Mouse (Mus musculus) lung, embryonic 14.5 days (tissue): ENCODE measurements around the gene Myo15. TPM values are rescaled to one million over a fixed set of nuclear protein-coding genes. Genes with fewer than 3 reads are reported as not detected.

ENCODE experiments used
- ATAC-seq: fragments of 200-750 bp; cut with Nextera tagmentation; 2 replicates; pipeline ENCODE4 v1.8.0; 2017; ENCODE audit warnings: mild to moderate bottlenecking, moderate TSS enrichment, moderate library complexity; ENCODE audit not compliant: insufficient read depth
- DNase-seq: peaks from one replicate; pipeline ENCODE4 v3.0.0-alpha.2; 2015
- H3K27ac ChIP-seq: fragments of 300-500 bp; sonication (generic); 2 replicates; pipeline ENCODE4 v1.5.1; 2014; ENCODE audit warnings: low read depth, mild to moderate bottlenecking, moderate library complexity
- H3K27me3 ChIP-seq: fragments of 300-500 bp; sonication (generic); 2 replicates; pipeline ENCODE4 v1.6.1; 2014; ENCODE audit warnings: low read length, control low read depth; ENCODE audit not compliant: insufficient read depth
- H3K36me3 ChIP-seq: fragments of 300-500 bp; sonication (generic); 2 replicates; pipeline ENCODE4 v1.6.1; 2014; ENCODE audit warnings: control low read depth; ENCODE audit not compliant: insufficient read depth
- H3K4me1 ChIP-seq: fragments of 300-500 bp; sonication (generic); 2 replicates; pipeline ENCODE4 v1.6.1; 2014; ENCODE audit warnings: antibody characterized with exemption, control low read depth; ENCODE audit not compliant: insufficient read depth
- H3K4me2 ChIP-seq: fragments of 300-500 bp; sonication (generic); 2 replicates; pipeline ENCODE4 v1.6.1; 2014; ENCODE audit warnings: mild to moderate bottlenecking
- H3K4me3 ChIP-seq: fragments of 300-500 bp; sonication (generic); 2 replicates; pipeline ENCODE4 v1.5.1; 2014; ENCODE audit warnings: low read depth, low read length
- H3K9ac ChIP-seq: fragments of 300-500 bp; sonication (generic); 2 replicates; pipeline ENCODE4 v1.6.1; 2014
- H3K9me3 ChIP-seq: fragments of 300-500 bp; sonication (generic); 2 replicates; pipeline ENCODE4 v1.6.1; 2016; ENCODE audit warnings: low read depth, low read length, control low read depth
- CTCF ChIP-seq: IDR thresholded peaks from 2 replicates; pipeline ENCODE4 v1.5.1; 2016; ENCODE audit warnings: antibody characterized with exemption, low read depth
- WGBS: fragments of 180-500 bp; shearing (Covaris S2); extraction: QIAGEN DNeasy Blood & Tissue Kit; methylation state at CpG from one replicate; pipeline ENCODE4 v1.1.7; 2014; 5-methylcytosine and 5-hydroxymethylcytosine counted together
- polyA plus RNA-seq: library from polyadenylated mRNA; unstranded; fragments of >200 nt; fragmentation: Nextera tagmentation; extraction: Ambion mirVana; gene quantifications from 2 replicates; pipeline ENCODE4 v1.2.1, GENCODE M21; 2014

The Myo15 gene
- 0.03 and 0.08 TPM in 2 replicates for polyA plus RNA-seq

DNA sequence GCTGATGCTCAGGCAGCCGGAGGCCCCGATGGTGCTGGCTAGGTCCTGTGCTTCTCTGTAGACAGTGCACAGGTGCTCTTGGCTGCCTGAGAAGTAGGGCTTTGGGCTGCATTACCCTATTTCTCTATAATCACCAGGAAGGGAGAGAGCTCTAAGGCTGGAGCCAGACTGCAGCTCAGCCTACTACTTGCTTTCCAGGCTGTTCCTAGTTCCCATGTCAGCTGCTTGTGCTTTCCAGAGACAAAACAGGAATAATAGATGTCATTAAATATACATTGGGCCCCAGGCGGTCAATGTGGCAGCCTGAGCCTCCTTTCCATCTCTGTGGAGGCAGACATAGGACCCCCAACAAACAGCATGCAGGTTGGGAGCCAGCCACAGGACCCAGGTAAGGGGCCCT is at the start of gene Myo15:
Gene Myo15, plus strand, starts transcription at position 301 of the 400 bp plus-strand sequence.
- ATAC-seq (no peak), DNase-seq (no peak)
- H3K4me1 ChIP-seq: no peaks in the 10 kb centered on the region
- H3K36me3 ChIP-seq: peaks cover 56% of the 10 kb centered on the region
- H3K4me2 ChIP-seq: no peak within 1 kb of the TSS
- H3K9ac ChIP-seq: no peak within 1 kb of the TSS
- H3K27ac ChIP-seq: no peak within 1 kb of the TSS
- no peaks in the 10 kb centered on the region for H3K9me3 ChIP-seq
- H3K27me3 ChIP-seq: no peaks in the 10 kb centered on the region
- 90% methylated on average over 3 of the region's 3 CpGs for WGBS
- no peak within 1 kb of the TSS for H3K4me3 ChIP-seq
- no peak for TF ChIP-seq CTCF

DNA sequence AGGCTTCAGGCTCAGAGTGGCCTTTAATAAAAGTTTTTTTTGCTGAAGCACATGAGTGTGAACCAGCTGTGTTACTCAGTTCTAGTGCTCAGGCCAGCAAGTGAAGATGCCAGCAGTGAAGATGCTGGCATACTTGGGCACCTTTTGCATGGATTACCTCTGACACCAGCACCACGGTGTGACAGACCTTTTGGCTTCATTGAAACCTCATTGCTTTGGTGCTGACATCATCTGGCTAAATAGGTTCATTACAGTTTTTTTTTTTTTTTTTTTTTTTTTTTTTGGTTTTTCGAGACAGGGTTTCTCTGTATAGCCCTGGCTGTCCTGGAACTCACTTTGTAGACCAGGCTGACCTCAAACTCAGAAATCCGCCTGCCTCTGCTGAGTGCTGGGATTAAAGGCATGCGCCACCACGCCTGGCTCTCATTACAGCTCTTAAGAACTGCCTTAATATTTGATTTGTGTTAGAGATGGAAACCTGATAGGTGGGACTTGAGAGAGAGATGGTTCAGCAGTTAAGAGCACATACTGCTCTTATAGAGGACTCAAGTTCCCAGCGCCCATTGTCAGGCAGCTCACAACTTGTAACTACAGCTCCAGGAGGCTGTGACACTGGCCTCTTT is 47.0 kb upstream of the Myo15 start:
- ATAC-seq (no peak), DNase-seq (peak; percentile 13)
- no peak overlapping the region for H3K9ac ChIP-seq
- H3K4me1 ChIP-seq: peaks cover 7% of the 10 kb centered on the region; the same call in 1 of the 2 replicates
- peaks cover 13% of the 10 kb centered on the region; the same call in 1 of the 2 replicates for H3K36me3 ChIP-seq
- no peak overlapping the region for H3K4me2 ChIP-seq
- no peak for TF ChIP-seq CTCF
- no peaks in the 10 kb centered on the region for H3K27me3 ChIP-seq
- no peak overlapping the region for H3K27ac ChIP-seq
- no peak overlapping the region for H3K4me3 ChIP-seq
- 61% methylated on average over 5 of the region's 6 CpGs for whole genome bisulfite sequencing
- no peaks in the 10 kb centered on the region for H3K9me3 ChIP-seq

DNA sequence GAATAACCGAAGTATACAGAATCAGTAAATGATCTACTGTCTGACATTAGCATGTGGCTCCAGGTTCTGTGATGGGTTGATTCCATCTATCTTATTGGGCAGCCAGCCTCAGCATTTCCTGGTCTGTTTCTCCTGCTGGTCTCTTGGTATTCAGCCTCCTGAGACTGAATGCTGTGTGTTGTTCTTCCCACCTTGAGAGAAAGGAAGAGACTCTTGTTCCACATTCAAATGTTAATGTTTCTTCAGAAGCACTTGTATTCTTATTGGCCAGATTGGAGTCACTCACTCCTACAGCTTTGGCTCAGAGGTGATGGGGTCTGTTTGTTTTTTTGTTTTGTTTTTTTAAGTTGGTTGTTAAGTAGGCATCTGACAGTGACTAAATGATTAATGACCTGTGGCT is 46.1 kb upstream of the Myo15 start:
- Histone ChIP-seq H3K27me3 (no peaks in the 10 kb centered on the region), H3K27ac (no peak overlapping the region), H3K9me3 (no peaks in the 10 kb centered on the region), H3K4me2 (no peak overlapping the region), H3K36me3 (peaks cover 19% of the 10 kb centered on the region; the same call in 1 of the 2 replicates), H3K9ac (no peak overlapping the region), H3K4me3 (no peak overlapping the region), H3K4me1 (peaks cover 7% of the 10 kb centered on the region; the same call in 1 of the 2 replicates)
- ATAC-seq (no peak), DNase-seq (no peak)
- TF ChIP-seq CTCF: no peak
- 80% methylated on average over 1 of the region's 1 CpGs for WGBS

DNA sequence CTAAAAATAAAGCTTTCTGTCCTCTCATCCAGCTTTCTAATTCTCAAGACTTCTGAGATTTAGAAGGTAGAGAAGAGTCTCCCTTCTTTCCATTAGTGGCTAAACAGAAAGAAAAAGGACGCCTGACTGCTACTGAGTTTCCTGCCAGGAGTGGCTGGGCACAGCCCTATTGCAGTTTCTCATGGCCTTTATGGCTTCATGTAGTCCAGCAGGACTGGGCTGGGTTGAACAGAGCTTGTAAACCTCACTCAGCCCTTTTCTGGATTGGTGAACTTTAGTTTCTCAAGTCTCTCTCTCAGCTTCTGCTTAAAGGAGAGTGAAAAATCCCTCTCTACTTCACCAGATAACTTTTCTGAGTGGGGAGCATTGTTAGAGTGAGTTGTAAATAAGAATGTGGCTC is 42.7 kb upstream of the Myo15 start:
- H3K9ac ChIP-seq: no peak overlapping the region
- no peaks in the 10 kb centered on the region for H3K27me3 ChIP-seq
- ATAC-seq: no peak
- no peak overlapping the region for H3K27ac ChIP-seq
- H3K9me3 ChIP-seq: no peaks in the 10 kb centered on the region
- TF ChIP-seq CTCF: no peak
- WGBS: 90% methylated on average over 1 of the region's 1 CpGs
- peaks cover 31% of the 10 kb centered on the region; the same call in 1 of the 2 replicates for H3K36me3 ChIP-seq
- H3K4me3 ChIP-seq: no peak overlapping the region
- DNase-seq: no peak
- no peaks in the 10 kb centered on the region for H3K4me1 ChIP-seq
- no peak overlapping the region for H3K4me2 ChIP-seq

DNA sequence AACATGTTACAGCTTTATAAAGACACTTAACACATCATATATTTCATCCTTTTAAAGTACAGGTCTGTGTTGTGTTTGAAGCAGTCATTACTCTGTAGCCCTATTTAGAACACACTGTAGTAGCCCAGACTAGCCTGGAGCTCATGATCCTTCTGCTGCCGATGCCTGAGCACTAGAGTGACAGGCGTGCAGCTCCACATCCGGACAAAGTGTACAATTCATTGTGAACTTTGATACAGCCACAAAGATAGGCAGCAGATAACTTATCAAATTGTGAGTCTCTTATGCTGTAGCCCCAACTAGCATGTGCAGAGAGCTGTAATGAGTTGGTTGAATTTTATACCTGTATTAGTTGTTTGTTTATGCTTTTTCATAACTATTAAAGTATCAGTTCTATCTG is 41.5 kb upstream of the Myo15 start:
- Histone ChIP-seq H3K4me3 (no peak overlapping the region), H3K4me1 (no peaks in the 10 kb centered on the region)
- TF ChIP-seq CTCF: no peak

DNA sequence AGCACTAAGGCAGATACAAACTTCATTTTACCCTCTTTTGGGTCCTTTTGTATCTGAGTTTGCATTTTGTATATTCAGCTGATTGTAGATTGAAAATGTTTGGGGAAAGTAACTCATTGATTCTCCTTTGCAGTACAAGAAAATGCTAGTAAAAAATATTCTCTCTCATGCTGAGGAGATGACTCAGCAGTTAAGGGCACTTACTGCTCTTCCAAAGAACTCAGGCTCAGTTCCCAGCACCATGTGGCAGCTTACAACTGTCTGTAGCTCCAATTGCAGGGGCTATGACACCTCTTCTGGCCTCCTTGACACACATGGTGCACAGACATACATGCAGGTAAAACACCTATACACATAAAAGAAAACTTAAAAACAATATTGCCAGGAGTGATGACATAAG is 35.6 kb upstream of the Myo15 start:
- no peak overlapping the region for H3K4me3 ChIP-seq
- H3K36me3 ChIP-seq: peaks cover 45% of the 10 kb centered on the region
- TF ChIP-seq CTCF: no peak
- H3K4me2 ChIP-seq: no peak overlapping the region
- H3K9ac ChIP-seq: no peak overlapping the region
- no peak for DNase-seq
- H3K4me1 ChIP-seq: no peaks in the 10 kb centered on the region
- H3K27me3 ChIP-seq: no peaks in the 10 kb centered on the region
- H3K27ac ChIP-seq: no peak overlapping the region
- ATAC-seq: no peak
- H3K9me3 ChIP-seq: no peaks in the 10 kb centered on the region

More for the DNA sequence above, 41.5 kb upstream of the Myo15 start:
- 89% methylated on average over 3 of the region's 3 CpGs for WGBS
- Histone ChIP-seq H3K9ac (no peak overlapping the region), H3K27me3 (no peaks in the 10 kb centered on the region), H3K4me2 (no peak overlapping the region), H3K36me3 (peaks cover 33% of the 10 kb centered on the region), H3K9me3 (no peaks in the 10 kb centered on the region), H3K27ac (no peak overlapping the region)
- ATAC-seq (no peak), DNase-seq (no peak)

DNA sequence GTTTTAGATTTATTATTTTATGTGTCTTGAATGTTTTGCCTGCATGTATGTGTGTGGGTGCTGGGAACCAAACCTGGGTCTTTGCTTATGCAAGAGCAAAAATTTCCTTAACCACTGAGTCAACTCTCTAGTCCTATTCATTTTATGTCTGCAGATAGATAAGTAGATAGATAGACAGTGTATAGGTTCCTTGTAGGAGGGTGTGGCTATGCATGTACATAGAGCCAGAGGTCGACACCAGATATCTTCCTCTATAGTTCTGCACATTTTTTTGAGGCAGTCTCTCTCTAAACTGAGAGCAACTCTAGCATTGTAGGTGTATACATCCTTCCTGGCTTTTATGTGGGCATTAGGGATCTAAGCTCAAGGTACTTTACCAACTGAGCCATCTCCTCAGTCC is 34.0 kb upstream of the Myo15 start:
- DNase-seq (no peak), ATAC-seq (no peak)
- WGBS: 89% methylated on average over 1 of the region's 1 CpGs

More for the DNA sequence above, 34.0 kb upstream of the Myo15 start:
- Histone ChIP-seq H3K9ac (no peak overlapping the region), H3K4me2 (no peak overlapping the region), H3K9me3 (no peaks in the 10 kb centered on the region), H3K4me1 (no peaks in the 10 kb centered on the region), H3K27me3 (no peaks in the 10 kb centered on the region), H3K36me3 (peaks cover 46% of the 10 kb centered on the region), H3K4me3 (no peak overlapping the region), H3K27ac (no peak overlapping the region)
- TF ChIP-seq CTCF: no peak
